Mouse (Mus musculus) bone marrow macrophage, adult 2 months (primary cell): ENCODE results near the gene Tnfrsf18. TPM values are rescaled to one million over a fixed set of nuclear protein-coding genes. Genes with fewer than 3 reads are reported as not detected.

ENCODE experiments used
- H3K27ac ChIP-seq: 2 replicates; pipeline ENCODE4 v1.5.1; 2012; ENCODE audit warnings: low read depth, low read length; ENCODE audit not compliant: insufficient read depth
- H3K4me1 ChIP-seq: 2 replicates; pipeline ENCODE4 v1.6.1; 2012; ENCODE audit warnings: low read length; ENCODE audit not compliant: control insufficient read depth, insufficient read depth
- H3K4me3 ChIP-seq: 2 replicates; pipeline ENCODE4 v1.5.1; 2012; ENCODE audit warnings: mild to moderate bottlenecking, low read length, moderate library complexity; ENCODE audit not compliant: insufficient read depth
- CTCF ChIP-seq: IDR thresholded peaks from 2 replicates; pipeline ENCODE4 v1.5.1; 2012; ENCODE audit warnings: low read depth, mild to moderate bottlenecking, low read length, moderate library complexity
- POLR2A ChIP-seq: IDR thresholded peaks from 2 replicates; pipeline ENCODE4 v1.6.1; 2012; ENCODE audit warnings: mild to moderate bottlenecking, low read depth, low read length, borderline replicate concordance
- polyA plus RNA-seq: library from polyadenylated mRNA; stranded (reverse); fragments of >200 nt; gene quantifications from 2 replicates; pipeline ENCODE4 v1.2.4, GENCODE M21; 2012; ENCODE audit not compliant: missing spikeins, insufficient read depth, insufficient read length

The Tnfrsf18 gene
- polyA plus RNA-seq, 1 experiment = not detected

GRCm38 (mm10) chr4:156031593-156032391, 5.8 kb downstream of the Tnfrsf18 start:
- peaks cover 20% of the 10 kb centered on the region for H3K4me1 ChIP-seq

GRCm38 (mm10) chr4:156032856-156033255, 6.9 kb downstream of the Tnfrsf18 start:
- no peak for TF ChIP-seq CTCF
- no peak for TF ChIP-seq POLR2A
- Histone ChIP-seq H3K4me3 (no peak overlapping the region), H3K27ac (no peak overlapping the region), H3K4me1 (peaks cover 20% of the 10 kb centered on the region)

More at GRCm38 (mm10) chr4:156031593-156032391, 5.8 kb downstream of the Tnfrsf18 start:
- Histone ChIP-seq H3K27ac (peak overlapping the region; percentile 63), H3K4me3 (peak overlapping the region; percentile 40)
- TF ChIP-seq POLR2A (no peak), CTCF (no peak)

- TF ChIP-seq CTCF = peak; percentile 87
- TF ChIP-seq POLR2A = no peak
- no peak overlapping the region for H3K27ac ChIP-seq
- H3K4me3 ChIP-seq = no peak overlapping the region
- H3K4me1 ChIP-seq = peaks cover 20% of the 10 kb centered on the region
Measured at GRCm38 (mm10) chr4:156033476-156034119, 7.6 kb downstream of the Tnfrsf18 start.

DNA sequence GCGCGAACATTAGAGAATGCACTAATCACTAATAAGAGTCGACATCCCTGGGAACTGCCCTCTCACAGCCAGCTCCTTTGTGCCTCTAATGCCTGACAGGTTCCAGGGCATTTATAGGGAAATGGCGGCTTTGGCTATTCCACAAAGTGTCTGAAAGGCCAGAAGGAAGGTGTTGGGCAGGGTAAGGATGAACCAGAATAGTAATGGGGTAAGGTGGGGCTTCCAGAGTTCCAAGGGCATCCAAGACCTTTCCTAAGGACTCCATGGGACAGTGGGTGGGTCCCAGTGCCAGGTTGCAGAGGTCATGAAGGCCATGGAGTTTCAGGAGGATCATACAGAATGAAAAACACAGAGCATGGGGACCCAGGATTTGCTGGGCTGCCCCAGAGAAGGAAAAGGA, 8.3 kb downstream of the Tnfrsf18 start:
- TF ChIP-seq CTCF (no peak), POLR2A (no peak)
- Histone ChIP-seq H3K4me1 (peaks cover 20% of the 10 kb centered on the region), H3K4me3 (no peak overlapping the region), H3K27ac (no peak overlapping the region)

DNA sequence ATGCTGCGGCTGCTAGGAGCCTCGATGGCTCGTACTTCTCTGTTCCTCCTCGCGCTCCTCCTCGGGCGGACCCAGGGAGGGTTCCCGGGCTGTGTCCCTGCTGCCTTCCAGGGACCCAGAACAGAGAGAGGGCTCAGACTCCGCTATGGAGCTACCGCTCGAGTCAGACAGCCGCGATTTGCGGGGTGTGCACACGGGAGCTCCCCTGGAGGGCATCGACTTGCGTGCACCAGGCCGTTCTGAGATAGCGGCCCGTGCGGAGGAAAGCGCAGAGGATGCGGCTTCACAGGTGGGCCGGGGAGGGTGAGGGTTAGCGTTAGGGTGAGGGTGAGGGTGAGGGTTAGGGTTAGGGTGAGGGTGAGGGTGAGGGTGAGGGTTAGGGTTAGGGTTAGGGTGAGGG, 8.9 kb downstream of the Tnfrsf18 start:
- TF ChIP-seq CTCF (no peak), POLR2A (no peak)
- Histone ChIP-seq H3K4me3 (peak overlapping the region; percentile 15; the same call in 1 of the 2 replicates), H3K27ac (no peak overlapping the region), H3K4me1 (peaks cover 20% of the 10 kb centered on the region)

GRCm38 (mm10) chr4:156044754-156045153, 18.8 kb downstream of the Tnfrsf18 start:
- H3K4me1 ChIP-seq = no peaks in the 10 kb centered on the region
- H3K4me3 ChIP-seq = no peak overlapping the region
- no peak for TF ChIP-seq CTCF
- TF ChIP-seq POLR2A = no peak
- H3K27ac ChIP-seq = no peak overlapping the region

DNA sequence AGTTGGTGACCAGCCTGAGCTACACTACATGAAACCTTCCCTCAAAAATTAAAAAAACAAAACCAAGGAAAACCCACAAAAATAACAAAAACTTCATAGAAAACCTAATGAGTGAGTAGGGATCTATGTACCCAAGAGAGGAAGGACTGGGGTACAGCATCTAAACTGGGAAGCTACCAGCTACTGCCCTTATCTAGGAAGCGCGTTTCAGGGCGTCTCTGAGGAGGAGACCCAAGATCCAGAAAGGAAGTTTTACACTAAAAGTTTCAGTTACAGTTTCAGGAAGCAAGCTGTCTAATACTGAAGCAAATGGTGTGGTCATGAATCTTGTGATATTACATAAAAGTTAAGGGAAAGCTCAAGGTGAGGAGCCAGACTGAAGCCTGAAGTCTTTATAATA, 23.8 kb downstream of the Tnfrsf18 start:
- TF ChIP-seq CTCF (no peak), POLR2A (no peak)
- Histone ChIP-seq H3K27ac (no peak overlapping the region), H3K4me1 (no peaks in the 10 kb centered on the region), H3K4me3 (no peak overlapping the region)

GRCm38 (mm10) chr4:156050391-156050980, 24.5 kb downstream of the Tnfrsf18 start:
- no peak overlapping the region for H3K4me3 ChIP-seq
- TF ChIP-seq POLR2A (no peak), CTCF (no peak)
- no peaks in the 10 kb centered on the region for H3K4me1 ChIP-seq
- H3K27ac ChIP-seq = no peak overlapping the region

- H3K4me1 ChIP-seq = no peaks in the 10 kb centered on the region
- H3K4me3 ChIP-seq = no peak overlapping the region
- H3K27ac ChIP-seq = no peak overlapping the region
- TF ChIP-seq CTCF (no peak), POLR2A (no peak)
Measured at GRCm38 (mm10) chr4:156053113-156053512, 27.1 kb downstream of the Tnfrsf18 start.

DNA sequence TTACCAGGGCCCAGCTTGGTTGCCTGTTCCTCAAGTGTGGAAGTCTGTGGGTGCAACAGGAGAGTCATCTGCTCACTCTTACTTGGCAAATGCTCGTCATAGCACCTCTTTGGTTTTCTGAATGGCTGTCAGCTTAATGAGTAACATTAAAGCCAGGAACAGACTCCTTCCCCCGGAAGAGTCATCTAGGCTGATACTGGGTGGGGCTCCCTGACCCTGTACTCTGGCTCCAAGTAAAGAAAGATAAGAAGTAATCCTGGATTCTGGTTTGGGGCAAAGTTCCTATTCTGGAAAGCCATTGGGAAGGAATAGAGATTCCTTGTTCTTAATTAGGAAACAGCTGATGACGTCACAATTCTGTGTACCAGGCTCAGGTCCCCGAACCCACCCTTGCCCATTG, 28.2 kb downstream of the Tnfrsf18 start:
- H3K4me1 ChIP-seq = no peaks in the 10 kb centered on the region
- no peak overlapping the region for H3K4me3 ChIP-seq
- no peak overlapping the region for H3K27ac ChIP-seq
- no peak for TF ChIP-seq POLR2A
- TF ChIP-seq CTCF = no peak
